Mouse (Mus musculus) adrenal gland, postnatal 14 days (tissue): ENCODE measurements at regions not wholly inside any gene's neighbourhood (a gene's known extent, or its start where the extent isn't known, plus 50 kb on each side); places are given as distances from the start of the nearest gene placed in this dataset.

ENCODE experiments used
- DNase-seq: peaks from one replicate; pipeline ENCODE4 v3.0.0; 2021; ENCODE audit warnings: mixed read lengths

- DNase-seq, result no peak
Observed at GRCm38 (mm10) chr17:88174242-88174679, 109.2 kb upstream of the Fbxo11 start.

GRCm38 (mm10) chr17:88175951-88176623 is 111.0 kb upstream of the Fbxo11 start:
- no peak for DNase-seq

GRCm38 (mm10) chr17:88190735-88191134 is 125.6 kb upstream of the Fbxo11 start:
- no peak for DNase-seq

GRCm38 (mm10) chr17:88191444-88191843 is 126.4 kb upstream of the Fbxo11 start:
- no peak for DNase-seq

GRCm38 (mm10) chr17:88191930-88192807 is 127.1 kb upstream of the Fbxo11 start:
- DNase-seq, result no peak

GRCm38 (mm10) chr17:88194693-88195092 is 129.6 kb upstream of the Fbxo11 start:
- DNase-seq, result no peak

GRCm38 (mm10) chr17:88195303-88195702 is 130.2 kb upstream of the Fbxo11 start:
- peak; percentile 82 for DNase-seq

GRCm38 (mm10) chr17:88195893-88196292 is 130.8 kb upstream of the Fbxo11 start:
- DNase-seq, result no peak

- no peak for DNase-seq
Observed at GRCm38 (mm10) chr17:88196322-88196721, 131.2 kb upstream of the Fbxo11 start.

- DNase-seq, result no peak
Observed at GRCm38 (mm10) chr17:88197381-88197780, 132.3 kb upstream of the Fbxo11 start.

GRCm38 (mm10) chr17:88201249-88201970 is 136.3 kb upstream of the Fbxo11 start:
- DNase-seq, result no peak

GRCm38 (mm10) chr17:88202214-88202613 is 137.1 kb upstream of the Fbxo11 start:
- DNase-seq, result no peak

GRCm38 (mm10) chr17:88209565-88209964 is 144.5 kb upstream of the Fbxo11 start:
- DNase-seq, result no peak

- DNase-seq, result peak; percentile 73
Observed at GRCm38 (mm10) chr17:88212121-88212520, 147.0 kb upstream of the Fbxo11 start.

- peak; percentile 58 for DNase-seq
Observed at GRCm38 (mm10) chr17:88214746-88215145, 149.7 kb upstream of the Fbxo11 start.

GRCm38 (mm10) chr17:88222379-88222955 is 157.4 kb upstream of the Fbxo11 start:
- DNase-seq, result no peak

GRCm38 (mm10) chr17:88240476-88240875 is 175.4 kb upstream of the Fbxo11 start:
- no peak for DNase-seq

- DNase-seq, result no peak
Observed at GRCm38 (mm10) chr17:88248625-88249024, 183.5 kb upstream of the Fbxo11 start.

- DNase-seq, result peak; percentile 74
Observed at GRCm38 (mm10) chr17:88251949-88252521, 186.9 kb upstream of the Fbxo11 start.

- DNase-seq, result peak; percentile 91
Observed at GRCm38 (mm10) chr17:88255744-88256598, 184.5 kb upstream of the Foxn2 start.
